Mouse (Mus musculus): ENCODE results near the gene Myo16.

DNA sequence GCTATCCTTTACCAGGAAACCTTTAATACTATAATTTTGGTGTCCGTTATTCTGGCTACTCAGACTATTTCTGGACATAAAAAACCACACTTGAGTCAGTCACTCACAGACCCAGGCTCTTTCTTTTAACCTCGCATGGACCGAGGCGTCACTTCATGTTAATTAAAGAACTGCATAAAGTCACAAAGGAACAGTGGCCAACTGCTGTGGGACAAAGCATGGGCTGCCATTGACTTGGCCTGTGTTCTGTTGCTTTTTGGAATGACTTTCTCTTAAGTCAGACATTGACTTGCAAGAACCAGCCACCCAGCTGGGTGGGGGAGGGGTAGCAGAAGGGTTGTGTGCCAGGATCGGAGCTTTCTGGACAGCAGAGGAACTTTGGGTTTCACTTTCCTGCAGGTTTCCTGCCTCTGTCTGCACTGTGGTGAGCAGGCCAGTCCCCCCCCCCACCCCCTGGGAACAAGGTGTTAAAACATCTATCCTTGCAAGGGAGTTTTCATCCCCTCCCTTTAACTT lies 66.1 kb downstream of the Myo16 start:
- no peak for TF ChIP-seq POLR2A (IDR thresholded peaks at IDR 0.05; ENCODE audit: low read depth, low read length)
- TF ChIP-seq CTCF (conservative IDR thresholded peaks at IDR 0.05; ENCODE audit: insufficient read depth, insufficient read length, low read depth, low read length): no peak

All from kidney, adult 2 months (tissue).